In the genomic region with DNA sequence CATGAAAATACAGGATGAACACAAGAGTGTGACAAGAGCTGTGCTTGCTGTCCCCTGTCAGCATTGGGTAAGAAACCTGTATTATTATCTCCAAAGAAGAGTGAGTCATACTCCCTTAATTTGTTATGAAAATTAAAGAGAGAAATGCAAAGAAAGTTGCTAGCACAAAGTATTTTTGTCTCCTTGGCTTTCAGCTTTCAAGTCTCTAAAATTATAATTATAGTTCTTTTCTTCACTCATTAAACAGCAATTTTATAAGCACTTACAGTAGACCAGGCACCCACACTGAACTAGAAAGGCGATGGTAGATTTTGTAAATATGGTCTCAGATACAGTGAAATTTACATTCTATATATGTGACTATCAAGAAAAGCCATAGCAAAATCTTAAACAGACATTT, we compare ENCODE assay signal across 19 mouse cellular contexts.
"Had no signal": no experiment of that assay in that cellular context is flagged by ENCODE, and none has a peak within 500 bp of the region (broad histone marks: within the 10 kb centered on the region; RNA-seq: fewer than 3 reads in every experiment).

No protein-coding gene starts in this region.

- DNase-seq: cerebellum, adult 2 months; cerebellum, adult 8-10 months; cerebellum, adult 9-10 months; cerebellum, adult 9-11 months; cerebellum, postnatal 25 days; cerebellum, postnatal 36 days; embryo, embryonic 11 days; forebrain, postnatal 0 days; gastrocnemius, adult 2 months; gastrocnemius, postnatal 10 days; gastrocnemius, postnatal 25 days; gastrocnemius, postnatal 36 days; heart, adult 11 months; heart, adult 18-20 months; heart, adult 2 months had no signal

- ATAC-seq: forebrain, embryonic 13.5 days; forebrain, embryonic 14.5 days; forebrain, embryonic 15.5 days; forebrain, embryonic 16.5 days; forebrain, postnatal 0 days had no signal
